Mouse (Mus musculus): Measurements from ENCODE around the gene Nudt22. TPM values are rescaled to one million over a fixed set of nuclear protein-coding genes. Genes with fewer than 3 reads are reported as not detected.
A peak's percentile ranks its signal among the peaks of the same experiment; 100 is the strongest.

Gene Nudt22
- total RNA-seq (2014; fragmentation: Nextera tagmentation) (8.5 and 14.4 TPM in 2 replicates), total RNA-seq (2017) (3.4 and 14.5 TPM in 2 replicates)

DNA sequence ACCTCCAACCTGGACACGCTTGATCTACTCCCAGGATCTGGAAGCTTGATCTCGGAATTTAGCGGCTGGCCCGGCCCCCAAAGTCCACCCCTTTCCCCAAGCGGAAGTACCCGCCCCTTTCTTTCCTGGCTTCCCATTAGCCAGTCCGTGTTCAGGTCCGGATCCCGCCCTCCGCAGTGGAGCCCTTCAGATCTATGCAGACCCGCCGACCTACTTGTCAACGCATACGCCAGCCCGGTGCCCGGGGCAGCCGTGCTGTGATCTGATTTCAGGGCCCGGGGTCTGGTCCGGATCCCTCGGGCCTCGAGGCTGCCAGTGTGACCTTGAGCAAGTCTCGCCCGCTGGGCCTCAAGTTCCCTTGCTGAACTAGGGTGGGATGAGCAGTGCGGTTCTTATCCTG is at the start of gene Nudt22, which contains the start of gene Trpt1:
TSS of gene Nudt22 (minus strand) at position 112 of the 400 bp plus-strand sequence.
TSS of gene Trpt1 (plus strand) at position 126 of the 400 bp plus-strand sequence.
- peak; percentile 72 for ATAC-seq (replicated peaks; ENCODE audit: poor library complexity, severe bottlenecking)

DNA sequence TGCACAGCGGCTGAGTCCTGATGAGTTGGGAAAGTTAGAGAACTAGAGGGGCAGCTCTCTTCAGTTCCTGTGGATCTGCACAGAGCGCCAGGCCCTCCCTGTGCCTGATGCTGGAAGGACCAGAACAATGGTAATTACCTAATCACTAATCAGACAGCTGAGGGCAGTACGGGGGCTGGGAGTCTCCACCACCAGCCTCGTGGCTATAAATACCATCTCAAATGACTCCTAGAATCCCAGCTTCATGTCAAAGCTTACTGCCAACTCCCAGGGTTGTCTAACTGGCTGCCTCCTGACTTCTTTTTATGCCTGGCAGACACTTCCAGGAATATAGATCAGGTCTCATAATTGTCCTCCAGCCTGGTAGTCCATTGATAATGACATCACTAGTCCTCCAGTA is 48.8 kb upstream of the Nudt22 start:
- no peak for ATAC-seq (replicated peaks; ENCODE audit: poor library complexity, severe bottlenecking)

DNA sequence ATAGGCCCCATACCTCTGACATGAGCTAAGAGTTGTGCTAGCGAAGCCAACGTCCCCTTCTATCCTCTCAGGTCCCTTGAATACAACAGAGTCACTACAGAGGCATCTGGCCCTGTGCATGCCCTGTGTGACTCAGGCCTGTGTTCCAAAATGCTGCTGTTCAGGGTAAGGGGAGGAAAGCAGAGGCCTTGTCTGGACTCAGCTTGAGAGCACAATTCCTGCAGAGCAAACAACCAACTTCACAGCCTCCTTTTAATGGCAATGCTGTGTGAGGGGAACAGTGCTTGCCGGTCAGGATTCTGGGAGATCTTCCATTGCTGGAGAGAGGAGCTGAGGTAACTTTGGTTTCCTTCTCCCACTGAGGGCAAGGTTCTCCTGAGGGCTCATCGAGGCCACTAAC is 48.4 kb upstream of the Nudt22 start:
- no peak for ATAC-seq (replicated peaks; ENCODE audit: poor library complexity, severe bottlenecking)

DNA sequence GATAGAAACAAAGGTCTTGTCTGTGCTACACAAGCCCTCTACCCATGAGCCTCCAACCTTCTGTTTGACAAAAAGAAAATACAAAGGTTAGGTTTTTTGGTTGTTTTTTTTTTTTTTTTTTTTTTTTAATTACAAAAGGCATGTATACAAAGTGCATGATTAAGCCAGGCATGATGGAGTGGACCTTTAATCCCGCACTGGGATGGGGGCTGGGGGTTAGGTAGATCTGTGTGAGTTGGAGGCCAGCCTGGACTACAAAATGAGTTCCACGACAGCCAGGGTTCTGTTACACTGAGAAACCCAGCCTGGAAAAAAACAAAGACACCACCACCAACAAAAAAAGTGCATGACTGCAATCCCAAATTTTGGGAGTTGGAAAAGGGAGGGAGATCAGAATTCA is 45.3 kb upstream of the Nudt22 start:
- ATAC-seq (replicated peaks; ENCODE audit: poor library complexity, severe bottlenecking) = no peak

DNA sequence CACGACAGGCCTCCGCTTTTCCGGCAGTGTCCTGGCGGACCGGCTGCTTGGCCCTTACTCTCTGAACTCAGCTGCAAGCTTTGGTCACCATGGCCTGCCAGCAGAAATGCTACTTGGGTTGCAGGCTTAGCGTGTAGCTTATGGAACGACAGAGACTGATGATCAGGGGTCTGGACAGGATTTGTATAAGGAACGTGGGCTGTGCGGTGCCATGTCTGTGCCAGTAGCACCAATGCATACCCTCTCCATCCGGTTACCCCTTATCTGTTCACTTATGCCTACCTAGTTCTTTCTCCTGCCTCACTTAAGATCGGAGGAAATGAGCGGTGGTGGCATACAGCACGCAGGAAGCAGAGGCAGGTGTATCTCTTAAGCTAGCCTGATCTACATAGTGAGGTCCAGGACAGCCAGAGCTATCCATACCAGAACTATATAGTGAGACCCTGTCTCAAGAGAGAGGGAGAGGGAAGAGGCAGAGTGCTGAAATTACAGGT is 44.8 kb upstream of the Nudt22 start:
- no peak for ATAC-seq (replicated peaks; ENCODE audit: poor library complexity, severe bottlenecking)

DNA sequence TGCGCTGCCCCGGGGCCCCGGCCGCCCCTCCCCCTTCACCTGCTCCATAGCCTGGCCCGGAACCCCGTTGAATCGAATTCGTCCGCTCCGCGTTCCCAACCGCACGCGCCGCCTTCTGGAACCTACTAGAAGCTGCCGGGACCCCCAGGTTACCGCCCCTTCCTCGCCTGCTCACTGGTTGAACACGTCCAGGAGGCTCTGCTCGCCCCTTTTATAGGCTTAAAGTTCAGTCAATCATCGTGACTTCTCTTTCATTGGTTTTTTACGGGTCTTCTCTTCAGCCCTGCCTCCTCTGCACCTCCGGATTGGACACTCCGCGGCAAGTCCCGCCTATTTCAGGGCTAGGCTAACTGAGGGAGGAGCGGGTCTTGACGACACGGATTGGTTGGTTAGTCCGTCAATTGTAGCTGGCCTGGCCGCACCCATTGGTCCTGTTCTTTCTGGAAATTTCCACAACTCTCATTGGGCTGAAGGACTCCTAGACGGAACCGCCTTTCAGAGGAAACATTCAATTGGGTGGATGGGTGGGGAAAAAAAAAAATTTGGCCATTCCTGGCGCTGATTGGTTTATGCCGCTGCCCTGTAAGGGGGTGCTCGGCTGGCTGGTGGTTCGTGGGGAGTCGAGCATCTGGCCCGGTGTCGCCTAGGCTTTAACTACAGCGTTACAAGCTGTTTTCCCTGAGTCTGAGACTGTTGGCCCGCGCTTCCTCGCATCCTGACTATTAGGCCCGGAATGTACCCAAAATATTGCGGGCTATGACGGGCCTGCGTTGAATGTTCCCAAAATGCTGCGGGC is 44.1 kb upstream of the Nudt22 start, which contains the start of gene Stip1:
TSS of gene Stip1 (minus strand) at position 127 of the 796 bp plus-strand sequence.
- peak; percentile 95 for ATAC-seq (replicated peaks; ENCODE audit: poor library complexity, severe bottlenecking)

DNA sequence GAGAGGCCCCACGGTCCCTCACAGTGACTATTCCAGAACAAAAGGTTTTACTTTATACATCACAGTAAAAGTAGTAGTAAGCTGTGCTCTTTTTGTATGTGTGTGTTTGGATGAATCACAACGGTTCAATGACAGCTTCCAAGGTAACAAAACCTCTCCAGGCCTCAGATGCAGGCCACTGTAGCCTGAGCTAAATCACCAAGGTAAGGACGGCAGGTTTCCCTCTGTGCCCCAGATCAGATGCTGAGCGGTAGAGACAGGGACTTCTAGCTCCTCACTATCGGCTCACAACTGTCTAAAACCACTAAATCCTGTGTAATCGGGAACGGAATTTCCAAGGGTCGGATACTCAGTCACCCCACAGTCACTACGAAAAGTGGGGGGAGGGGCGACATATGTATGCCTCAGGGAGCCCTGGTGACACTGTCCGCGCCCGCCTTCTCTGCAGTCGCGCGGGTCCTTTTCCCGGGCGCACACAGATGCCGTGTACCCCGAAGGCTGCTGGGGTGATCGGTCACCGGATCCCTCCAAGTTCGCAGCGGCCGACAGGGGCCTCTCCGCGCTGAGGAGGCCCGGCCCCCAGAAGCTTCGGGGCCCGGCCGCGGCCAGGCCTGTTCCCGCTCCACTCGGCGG is 43.3 kb upstream of the Nudt22 start:
- 0 out of 2 replicates have a peak, but pooled peaks have one; percentile 14 for ATAC-seq (replicated peaks; ENCODE audit: poor library complexity, severe bottlenecking)

DNA sequence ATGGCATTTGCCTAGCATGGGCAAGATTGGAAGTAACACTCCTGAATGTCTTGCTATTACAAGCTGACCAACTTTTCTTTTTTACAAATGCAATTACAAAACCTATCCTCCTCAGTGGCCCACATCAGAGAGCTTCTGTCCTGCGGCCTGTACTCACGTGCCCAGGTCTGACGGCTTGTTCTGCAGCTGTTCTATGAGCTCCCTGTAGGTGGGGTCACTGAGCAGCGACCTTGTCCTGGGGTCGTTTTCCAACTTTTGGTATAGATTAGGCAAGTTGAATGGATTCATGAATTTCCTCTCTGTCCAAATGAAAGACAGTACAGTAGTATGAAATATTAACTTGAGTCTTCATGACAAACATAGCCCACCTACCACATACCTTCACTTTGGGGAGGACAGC is 38.1 kb upstream of the Nudt22 start:
- ATAC-seq (replicated peaks; ENCODE audit: poor library complexity, severe bottlenecking) = no peak

DNA sequence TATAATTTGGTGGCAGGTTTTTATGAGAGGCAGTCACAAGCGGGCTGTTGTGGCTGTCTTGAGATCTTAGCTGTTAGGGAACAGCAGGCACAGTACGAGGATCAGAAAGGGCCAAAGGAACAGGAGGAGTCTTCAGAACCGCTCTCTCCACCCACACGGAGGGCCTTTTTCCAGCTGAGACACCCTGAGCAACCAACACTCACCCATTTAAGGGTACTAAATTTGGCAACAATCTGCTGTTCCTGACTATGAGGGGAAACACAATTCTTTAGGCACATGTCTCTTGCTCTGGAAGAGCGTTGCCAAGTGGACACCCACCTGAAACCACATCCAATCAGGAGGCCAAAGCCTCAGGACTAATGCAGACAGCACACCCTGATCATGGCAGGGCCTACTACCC is 33.6 kb upstream of the Nudt22 start:
- no peak for ATAC-seq (replicated peaks; ENCODE audit: poor library complexity, severe bottlenecking)

DNA sequence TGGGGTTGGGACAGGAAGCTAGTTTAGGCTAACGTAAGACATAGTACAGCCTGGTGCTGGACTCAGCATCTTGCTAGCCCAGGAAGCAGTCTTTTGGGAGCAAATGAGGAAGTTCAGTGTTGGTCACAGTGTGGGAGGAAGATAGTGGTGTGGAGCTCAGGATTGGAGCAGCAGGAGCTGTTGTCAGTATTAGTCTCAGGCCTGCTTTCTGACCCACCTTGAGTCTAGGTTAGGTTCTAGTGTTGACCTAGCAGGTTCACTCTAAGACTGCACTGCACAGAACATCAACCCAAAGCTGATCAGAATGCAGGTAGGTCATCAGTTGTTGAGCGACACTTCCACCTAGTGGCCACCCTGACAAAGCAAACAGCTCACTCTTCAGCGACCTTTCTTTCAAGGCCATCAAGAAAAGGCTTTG is 24.3 kb upstream of the Nudt22 start:
- peak; percentile 53 for ATAC-seq (replicated peaks; ENCODE audit: poor library complexity, severe bottlenecking)

DNA sequence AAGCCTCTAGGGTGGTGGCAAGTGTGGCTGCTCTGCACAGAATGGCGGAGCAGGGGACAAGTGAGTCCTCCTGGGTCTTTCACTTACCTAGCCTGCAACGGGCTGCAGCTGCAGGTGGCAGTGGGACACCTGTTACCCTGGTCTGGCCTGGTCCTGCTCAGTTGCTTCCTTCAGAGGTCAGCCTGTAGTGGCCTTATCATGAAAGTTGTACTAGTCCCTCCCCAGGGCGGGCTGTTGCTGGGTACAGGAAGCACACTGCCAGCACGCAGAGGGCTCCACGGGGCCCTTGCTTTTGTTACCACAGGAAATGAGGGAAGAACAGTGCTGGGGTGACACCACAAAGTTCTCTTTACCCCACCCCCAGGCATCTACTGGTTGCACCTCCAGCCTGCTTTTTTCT is 23.3 kb upstream of the Nudt22 start, which contains the start of gene Fermt3:
TSS of gene Fermt3 (minus strand) at position 279 of the 400 bp plus-strand sequence.
- ATAC-seq (replicated peaks; ENCODE audit: poor library complexity, severe bottlenecking) = peak; percentile 68

DNA sequence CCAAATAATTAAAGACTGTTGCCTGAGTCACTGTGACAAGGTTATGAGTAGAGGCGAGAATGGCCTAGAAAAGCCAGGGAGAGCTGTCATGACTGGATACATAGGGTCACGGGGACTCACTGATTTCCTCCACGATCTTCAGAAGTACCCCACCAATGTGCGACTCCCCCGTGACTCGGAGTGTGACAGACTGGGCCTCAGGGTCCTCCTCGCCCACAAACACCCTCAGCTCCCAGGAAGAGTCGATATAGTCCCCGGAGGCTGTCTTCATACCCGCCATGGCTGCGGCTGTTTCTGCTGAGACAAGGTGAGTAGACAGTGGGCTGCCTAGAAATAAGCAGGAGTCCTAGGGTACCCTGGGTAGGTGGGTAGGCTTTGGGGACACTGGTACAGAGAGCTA is 22.6 kb upstream of the Nudt22 start:
- ATAC-seq (replicated peaks; ENCODE audit: poor library complexity, severe bottlenecking) = peak; percentile 24

DNA sequence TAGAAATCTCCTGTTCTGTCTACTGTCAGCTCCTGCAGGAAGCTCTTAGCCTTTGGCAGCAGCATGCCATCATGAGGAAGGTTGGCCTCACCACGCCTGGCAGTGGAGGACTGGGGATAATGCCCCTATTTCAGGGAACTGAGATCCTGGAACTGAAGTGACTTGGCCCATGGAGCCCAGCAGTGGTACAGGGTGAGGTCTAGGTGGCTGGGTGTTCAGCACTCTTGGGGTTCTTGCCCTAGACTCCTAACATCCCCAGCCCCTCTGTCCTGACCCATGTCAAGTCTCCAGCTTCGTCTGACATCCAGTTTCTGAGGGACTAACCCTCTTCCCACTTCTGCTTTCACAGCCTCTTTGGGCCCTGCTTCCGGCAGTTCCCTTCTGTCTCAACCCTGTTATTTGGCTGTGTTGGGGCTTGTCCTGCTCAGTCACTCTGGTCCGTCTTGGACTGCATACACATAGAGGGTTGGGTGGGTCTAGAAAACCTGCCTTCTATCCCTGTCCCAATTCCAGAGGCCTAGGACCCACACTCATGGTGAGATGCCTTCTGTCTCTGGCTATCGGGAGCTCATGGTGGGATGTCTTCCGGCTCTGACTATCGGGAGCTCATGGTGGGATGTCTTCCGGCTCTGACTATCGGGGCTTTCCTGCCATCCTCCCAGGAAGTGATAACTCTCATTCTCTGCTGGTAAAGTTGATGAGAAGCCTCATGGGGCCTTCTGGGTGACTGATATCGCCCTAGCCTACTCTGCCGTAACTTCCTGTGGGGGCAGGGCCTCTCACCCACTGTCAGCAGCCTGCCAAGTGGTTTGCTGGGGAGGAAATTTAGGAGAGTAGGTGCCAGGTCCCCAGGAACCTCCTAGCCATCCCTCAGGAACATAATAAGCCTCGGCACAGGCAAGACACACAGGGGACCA is 21.9 kb upstream of the Nudt22 start:
- ATAC-seq (replicated peaks; ENCODE audit: poor library complexity, severe bottlenecking) = peak; percentile 52

DNA sequence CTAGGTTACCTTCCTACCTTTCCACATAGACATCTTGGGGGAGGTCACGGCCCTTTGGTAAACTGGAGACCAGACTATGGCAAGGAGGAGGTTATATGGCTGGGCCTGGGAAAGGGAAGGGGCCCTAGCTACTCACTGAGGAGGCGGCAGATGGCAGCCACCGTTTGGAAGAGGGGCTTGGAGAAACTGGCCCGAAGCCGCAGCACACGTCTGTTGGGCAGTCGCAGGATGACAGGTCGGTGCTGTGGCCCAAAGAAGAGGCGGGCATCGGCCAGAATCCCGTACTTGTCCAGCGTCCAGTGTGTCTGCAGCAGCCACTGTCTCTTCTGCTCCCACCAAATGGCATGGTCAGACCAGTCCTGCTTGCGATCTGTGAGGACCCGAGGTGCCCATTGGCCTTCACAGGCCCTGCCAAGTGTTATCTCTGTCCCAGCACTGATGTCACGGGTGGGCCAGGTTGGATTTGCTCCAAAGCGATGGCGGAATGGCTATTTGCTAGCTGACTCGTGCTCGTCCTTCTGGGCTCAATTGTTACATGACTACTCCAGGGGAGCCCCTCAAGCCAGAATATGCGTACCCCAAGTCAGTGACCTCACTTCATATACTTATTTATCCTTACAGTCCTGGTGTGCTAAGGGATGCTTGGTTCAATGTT is 18.7 kb upstream of the Nudt22 start:
- no peak for ATAC-seq (replicated peaks; ENCODE audit: poor library complexity, severe bottlenecking)

DNA sequence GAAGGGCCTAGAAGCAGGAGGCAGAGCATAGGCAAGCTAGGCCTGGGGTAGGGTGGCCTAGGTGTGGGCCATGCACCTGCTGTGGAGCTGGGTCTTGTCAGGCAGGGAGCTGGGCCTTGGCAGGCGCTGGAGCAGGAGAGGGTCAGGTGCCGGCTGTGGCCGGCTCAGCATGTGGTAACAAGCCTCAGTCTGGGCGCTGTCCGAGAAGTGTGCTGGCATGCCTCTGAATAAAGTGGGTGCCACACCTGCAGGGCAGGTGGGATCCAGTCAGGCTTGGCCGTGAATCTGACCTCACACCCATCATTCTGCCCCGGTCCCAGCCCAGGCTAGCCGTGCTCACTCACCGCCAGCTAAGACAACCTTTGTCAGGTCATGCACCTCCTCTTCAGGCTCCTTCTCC is 18.1 kb upstream of the Nudt22 start:
- ATAC-seq (replicated peaks; ENCODE audit: poor library complexity, severe bottlenecking) = no peak

DNA sequence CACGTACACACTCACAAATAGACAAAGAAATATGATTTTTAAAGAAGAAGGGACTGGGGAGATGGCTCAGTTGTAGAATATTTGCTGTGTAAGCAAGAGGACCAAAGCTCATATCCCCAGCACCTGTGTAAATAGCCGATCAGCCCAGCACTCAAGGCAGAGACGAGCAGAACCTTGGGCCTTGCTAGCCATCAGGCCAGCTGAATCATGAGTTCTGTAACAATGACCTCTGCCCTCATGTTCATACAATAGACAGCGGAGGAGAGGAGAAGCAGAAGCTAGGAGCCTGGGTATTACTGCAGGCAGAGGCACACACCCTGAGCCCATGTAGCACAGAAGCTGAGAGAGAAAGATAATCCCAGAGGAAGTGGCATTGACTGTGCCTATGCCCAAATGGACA is 16.5 kb upstream of the Nudt22 start:
- no peak for ATAC-seq (replicated peaks; ENCODE audit: poor library complexity, severe bottlenecking)

DNA sequence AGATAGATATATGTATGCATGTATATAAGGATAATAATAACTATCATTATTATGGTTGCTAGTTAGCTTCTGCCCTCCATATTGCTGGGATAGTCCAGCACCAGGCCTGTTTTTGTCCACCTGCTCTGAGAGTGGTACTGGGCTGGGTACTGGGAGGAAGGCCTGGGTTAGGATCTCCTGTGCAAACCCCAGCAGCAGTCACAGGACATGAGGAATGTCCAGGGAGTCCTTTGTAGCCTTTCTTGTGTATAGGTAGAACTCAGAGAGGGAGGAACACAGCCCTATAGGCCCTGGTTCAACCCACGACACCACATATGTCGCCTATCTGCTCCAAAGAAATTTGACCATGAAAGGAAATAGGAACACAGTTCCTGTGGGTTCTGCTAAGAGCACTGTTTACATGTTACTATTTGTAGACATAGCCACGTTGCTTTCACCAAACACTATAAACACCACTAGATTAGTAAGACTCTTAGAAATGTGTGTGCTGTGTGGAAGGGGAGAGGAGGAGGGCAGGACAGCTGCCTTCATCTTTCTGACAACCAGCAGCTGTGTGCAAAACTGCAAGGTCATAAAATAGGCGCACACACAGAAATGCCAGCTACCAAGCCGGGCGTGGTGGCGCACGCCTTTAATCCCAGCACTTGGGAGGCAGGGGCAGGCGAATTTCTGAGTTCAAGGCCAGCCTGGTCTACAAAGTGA is 11.1 kb upstream of the Nudt22 start:
- ATAC-seq (replicated peaks; ENCODE audit: poor library complexity, severe bottlenecking) = no peak

DNA sequence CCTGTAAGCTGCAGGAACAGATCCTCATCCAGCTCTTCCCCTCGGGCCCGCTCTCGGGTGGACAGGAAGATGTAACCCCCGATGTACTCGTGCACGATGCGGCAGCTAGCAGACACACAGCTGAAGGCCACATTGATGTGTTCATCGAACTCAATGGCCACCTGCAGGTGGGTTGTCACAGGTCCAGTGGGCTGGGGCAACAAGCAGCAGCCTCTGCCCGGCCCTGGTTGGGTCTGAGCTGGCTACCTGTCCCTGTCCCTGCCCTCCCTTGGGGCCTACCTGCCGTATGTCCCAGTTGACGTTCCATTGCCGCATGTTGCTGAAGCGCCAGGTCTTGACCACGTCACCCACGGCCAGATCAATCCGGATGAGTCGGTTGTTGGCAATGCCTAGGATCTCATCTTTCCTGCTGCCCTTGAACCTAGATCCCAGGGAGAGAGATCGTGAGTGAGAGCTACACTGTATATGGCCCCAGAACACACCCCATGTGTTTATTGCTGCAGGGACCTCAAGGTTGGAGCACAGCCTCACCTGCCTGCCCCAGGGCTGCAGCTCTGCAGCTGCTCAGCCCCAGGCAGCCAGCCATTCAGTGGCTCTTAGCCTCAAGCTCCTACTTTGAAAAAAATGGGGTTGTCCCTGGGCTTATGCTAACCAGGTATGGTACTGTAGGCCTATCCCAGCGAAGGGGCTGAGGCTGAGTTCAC is 3.6 kb upstream of the Nudt22 start:
- ATAC-seq (replicated peaks; ENCODE audit: poor library complexity, severe bottlenecking) = no peak

Measured in granulocyte monocyte progenitor cell, adult 5-6 weeks (primary cell).